Mouse (Mus musculus) liver (tissue): Measurements from ENCODE around the gene Galt.

Experiments
- DNase-seq: peaks from one replicate; pipeline ENCODE4 v3.0.0-alpha.2; 2020; ENCODE audit warnings: mixed read lengths

Galt gene

DNA sequence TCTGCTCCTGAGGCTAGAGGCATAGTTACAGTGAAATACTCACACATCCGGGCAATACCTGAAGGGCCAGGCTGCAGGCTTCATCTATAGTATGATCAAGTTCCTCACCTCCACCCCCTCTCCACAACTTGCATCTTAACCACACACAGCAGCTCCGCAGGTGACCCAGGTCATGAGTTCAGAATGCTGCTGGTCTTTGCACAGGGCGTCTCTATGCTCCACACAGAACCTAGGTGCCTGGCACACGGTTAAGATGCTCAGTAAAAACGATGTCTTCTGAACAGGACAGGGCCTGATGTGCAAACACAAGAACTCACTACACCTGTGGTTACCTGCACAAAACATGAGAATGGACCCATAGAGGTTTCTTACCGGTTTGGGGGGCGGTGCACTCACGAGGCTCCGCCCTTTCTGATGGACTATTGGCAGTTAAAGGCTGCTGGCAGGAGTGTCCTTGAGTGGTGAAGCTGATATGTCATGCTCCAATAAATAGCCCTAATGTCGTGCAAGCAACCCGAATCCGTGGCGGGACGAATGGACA lies at the start of gene Galt:
Gene Galt (plus strand): TSS at position 432 of the 541 bp plus-strand sequence.
- DNase-seq, result peak; percentile 74

DNA sequence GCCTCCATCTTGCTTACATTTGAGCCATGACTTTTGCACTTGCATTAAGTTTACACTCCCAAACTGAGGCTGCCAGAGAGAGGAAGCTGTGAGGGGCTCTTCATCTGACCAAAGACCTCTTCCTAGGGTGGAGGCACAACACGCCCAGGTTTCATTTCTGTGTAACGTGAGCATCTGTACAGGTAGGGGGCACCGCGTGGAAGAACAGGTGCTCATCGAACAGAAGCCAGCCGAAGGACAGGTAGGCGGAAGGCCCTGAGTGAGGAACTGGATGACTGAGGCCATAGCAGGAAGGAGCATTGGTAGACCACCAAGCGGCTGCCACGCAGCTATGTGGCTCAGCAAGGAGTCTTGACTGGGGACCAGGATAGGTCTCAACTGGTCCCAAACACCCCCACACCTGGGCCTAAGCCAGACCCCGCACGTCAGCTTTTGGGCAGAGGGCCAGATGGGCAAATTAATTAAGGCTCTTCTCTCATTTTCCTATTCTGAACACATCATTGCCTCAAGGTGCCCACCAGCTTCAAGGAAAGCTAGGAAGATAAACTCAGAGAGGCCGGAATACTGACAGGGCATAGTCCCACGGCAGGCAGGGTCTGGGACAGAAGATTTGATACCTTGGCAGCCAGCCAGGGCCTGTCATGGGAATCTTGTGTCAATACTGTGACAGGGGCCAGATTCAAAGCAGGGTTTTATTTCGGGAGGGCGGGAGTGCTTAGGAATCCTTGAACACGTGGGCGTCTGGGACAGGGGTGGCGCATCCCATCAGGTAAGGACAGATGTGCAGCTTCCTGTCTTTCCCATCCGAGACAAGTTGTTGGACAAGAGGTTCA lies 48.9 kb upstream of the Galt start:
- DNase-seq, result no peak

DNA sequence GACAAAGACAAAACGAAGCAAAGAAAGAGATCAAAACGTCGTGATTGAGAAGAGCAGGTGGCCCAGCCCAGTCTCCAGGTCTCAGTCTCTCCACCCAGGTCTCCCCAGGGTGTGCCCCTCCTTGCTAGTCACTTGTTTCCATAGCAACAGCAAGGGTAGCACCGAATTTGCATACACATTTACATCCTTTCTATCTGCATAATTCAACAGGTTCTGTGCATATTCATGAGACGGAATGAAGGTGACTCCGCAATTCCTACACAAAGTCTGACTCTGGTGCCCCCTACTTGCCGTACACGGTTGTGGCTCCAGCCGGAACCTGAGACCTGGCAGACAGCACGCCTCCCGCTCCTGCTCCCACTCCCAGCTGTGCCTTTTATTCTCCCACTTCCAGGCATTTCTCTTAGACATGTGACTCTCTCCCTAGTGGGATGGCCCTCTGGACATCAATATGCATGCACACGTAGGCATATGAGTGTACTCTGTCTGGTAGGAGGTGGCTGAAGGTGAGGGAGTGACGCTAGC lies 48.0 kb upstream of the Galt start:
- peak; percentile 57 for DNase-seq

DNA sequence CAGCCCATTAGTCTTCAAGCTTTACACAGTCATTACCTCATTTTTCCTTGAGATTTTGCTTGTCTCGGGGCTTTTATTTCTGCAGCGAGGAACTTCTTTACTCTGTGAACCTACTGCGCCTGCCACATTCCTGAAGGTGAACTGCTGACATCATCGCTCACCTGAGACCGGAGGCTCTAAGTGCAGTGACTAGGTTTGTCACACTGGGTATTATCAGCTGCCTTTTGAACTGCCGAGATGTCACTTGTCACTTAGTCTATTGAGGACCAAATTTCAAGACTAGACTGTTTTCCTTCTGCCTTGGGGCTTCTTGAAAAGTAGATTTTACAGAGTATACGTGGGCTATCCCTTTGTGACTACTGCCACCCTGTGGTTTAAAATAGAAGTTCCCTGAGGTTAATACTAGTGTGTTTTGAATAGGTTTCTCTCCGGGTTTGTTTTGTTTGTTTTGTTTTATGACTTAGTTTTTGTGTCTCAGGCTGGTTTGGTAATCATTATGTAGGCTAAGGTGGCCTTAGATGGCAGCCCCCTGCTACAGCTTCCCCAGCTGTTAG lies 46.8 kb upstream of the Galt start:
- no peak for DNase-seq

DNA sequence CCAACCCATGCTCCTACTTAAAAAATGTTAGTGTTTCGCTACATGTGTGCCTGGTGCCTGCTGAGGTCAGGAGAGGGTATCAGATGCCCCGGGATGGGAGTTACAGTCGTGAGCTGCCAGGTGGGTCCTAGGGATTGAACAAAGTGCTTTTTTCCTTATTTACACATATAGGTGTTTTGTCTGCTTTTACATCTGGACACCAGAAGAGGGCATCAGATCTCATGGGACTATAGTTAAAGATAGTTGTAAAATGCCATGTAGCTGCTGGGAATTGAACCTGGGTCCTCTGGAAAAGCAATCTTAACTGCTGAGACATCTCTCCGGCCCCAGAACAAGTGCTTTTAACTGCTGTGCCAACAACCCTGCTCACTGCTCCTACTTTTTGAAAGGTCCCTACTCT lies 44.8 kb upstream of the Galt start:
- DNase-seq, result no peak

DNA sequence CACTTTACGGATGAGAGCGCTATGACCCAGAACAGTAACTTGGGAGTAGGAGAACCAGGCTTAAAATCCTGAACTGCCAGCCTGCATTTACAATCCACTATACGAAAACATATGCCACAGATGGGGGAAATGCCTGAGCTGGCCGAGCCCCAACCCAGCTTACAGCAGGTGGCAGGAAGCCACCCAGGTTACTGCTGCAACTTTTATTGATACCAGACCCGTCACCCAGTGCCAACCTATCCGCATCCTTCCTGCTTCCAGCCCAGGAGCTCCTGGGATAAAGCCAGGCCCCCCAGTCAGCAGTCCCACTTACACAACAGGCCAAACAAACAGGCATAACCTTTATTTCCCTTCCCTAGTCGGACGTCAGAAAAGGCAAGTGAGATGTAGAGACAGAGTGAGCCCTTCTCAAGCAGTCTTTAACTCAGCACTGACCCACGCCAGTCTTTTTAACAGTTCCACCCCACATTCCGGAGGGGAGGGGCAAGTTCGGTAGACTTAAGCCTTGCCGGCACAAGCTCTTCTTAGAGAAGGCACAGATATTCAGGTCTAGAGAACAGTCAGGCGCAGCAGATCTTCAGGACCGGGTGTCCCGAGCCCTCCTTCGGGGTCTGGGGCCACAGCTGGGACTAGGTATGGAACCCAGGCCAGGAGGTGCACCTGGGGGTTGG lies 43.2 kb upstream of the Galt start:
- no peak for DNase-seq

DNA sequence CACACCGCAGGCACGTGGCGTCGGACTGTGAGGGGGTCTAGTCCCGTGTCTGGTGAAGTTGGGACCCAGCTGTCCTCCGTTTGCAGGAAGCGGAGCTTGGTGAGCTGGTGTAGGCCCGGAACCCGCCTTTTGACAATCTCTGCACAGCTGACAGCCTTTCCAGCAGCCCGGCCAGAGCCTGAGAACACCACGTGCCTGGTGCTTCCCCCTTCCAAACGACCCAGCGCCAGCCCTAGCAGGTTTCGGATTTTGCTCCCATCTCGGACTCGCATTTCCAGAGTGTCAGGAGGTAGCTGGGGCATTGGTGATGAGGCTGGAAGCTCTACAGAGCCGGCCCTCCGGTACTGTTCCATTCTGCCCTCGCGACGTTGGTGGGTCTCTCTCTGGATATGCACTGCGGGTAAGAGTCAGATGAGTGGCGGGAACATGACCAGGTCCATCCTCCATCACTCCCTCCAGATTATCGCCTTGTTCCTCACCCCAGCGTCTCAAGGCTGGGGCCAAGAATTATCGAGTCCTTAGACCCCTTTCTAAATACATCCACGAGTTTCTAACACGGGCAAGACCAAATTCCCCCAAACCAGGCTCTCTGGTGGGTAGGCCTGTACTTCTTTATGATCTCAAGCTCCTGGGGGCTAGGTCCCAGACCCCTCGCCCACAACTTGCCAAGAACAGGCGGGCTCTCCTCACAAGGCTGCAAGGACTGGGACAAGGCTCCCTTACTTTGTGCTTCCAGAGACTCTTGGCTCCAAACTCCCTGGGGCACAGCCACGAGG lies 42.4 kb upstream of the Galt start:
- peak; percentile 23 for DNase-seq

DNA sequence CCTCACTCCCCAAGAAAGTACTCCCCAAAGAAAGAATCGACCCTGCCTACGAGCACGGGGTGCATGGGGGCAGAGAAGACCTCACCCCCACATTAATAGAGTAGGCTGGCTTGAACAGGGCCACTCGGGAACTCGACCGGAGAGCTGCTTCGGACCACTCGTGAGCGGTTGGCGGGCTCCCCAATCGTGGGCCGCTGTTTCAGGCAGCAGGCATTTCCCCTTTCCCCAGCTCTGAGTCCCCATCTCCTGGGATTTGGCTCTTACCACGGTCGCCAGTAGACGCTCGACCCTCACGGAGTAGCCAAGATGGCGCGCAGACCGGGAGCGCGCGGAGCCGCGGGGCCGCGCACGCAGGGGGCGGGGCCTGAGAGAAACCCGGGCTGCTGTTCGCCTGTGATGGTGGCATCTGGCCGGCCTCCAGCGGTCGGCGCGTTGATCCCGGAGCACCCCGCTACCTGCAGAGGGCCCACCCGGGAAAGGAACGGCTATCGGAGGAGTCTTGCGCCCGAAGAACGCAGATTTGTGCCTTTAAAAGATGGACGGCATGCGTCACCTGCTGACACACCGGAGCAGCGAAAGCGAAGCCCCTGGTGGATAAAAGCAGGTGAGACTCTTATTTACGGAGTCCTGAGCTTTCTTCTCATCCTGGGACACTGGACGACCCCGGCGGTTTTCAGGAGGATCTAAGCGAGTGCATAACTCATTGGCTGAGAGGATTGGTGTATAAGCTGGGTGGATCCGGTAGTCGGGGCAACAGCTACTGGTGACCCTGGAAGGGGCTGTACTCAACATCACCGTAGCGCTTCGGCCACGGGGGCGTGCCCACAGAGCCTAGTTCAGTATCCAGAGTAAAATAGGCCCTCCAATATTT lies 41.6 kb upstream of the Galt start, which contains the start of gene Rpp25l:
Gene Rpp25l (minus strand): TSS at position 338 of the 871 bp plus-strand sequence.
- peak; percentile 90 for DNase-seq

DNA sequence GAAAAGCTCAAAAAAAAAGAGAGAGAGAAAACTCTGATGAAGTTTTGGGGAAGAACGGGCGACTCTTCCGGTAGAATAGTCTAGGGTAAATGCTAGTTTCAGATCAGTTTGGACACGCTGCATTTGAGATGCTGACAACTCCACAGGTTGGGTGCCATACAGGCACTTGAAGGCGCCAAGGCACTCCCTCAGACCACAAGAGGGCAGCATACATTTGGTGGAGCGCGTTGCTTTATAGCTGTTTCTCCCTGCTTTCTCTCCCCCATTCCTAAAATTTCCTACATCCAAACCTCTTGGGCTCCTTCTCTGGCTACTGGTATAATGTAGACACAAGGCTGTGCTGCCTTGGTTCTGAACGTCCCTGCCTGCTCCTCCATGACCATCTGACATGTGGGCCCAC lies 40.8 kb upstream of the Galt start:
- peak; percentile 61 for DNase-seq

DNA sequence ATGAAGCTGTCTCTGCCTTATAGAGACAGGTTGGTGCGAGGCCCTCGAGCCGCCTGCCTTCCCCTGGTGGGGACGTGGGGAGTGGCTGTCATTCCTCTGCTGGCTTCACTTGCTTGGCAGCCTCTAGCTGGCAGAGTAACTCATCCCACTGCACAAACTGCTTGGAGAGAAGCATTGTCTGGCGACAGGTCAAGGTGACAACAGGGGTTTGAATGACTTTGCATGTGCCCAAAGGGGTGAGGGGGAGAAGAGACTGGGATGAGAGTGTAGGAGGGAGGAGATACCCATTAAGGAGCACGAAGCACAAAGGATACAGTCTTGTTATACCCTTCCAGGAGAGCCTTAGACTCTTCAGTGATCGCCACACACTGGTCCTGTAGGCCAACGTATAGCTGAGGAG lies 39.9 kb upstream of the Galt start:
- no peak for DNase-seq

DNA sequence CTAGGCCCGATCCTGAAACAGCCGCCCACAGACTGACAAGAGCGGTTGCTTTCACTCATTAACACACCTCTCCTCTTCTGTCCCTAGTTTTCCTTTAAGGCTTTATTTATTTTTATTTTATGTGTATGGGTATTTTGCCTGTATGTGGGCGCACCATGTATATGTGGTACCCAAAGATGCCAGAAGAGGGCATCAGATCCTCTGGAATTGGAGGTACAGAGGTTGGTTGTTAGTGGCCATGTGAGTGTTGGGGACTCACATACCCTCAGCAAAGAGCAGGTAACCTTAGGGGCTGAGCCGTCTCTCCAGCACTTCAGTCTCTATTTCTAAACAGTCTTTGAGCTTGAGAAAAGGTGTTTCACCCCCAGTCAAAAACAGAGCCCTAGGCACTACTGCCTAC lies 39.4 kb upstream of the Galt start:
- no peak for DNase-seq

DNA sequence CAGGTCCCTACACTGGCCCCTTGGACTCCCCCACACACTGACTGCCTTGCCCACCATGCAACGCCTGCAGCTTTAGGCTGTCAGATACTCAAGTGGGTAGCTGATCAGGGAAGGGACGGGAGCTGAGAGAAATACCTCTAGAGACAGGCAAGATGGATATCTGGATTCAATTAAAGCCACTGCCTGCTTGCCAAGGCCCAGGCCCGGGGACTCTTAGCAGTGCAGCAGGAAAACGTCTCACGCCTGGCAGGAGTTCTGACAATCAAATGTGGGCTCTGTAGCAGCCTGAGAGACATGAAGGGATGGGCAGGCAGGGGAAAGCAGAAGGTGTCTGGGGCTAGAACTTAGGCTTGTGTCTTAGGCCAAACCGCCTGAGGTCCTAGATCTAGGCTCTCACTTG lies 38.2 kb upstream of the Galt start:
- DNase-seq, result no peak

DNA sequence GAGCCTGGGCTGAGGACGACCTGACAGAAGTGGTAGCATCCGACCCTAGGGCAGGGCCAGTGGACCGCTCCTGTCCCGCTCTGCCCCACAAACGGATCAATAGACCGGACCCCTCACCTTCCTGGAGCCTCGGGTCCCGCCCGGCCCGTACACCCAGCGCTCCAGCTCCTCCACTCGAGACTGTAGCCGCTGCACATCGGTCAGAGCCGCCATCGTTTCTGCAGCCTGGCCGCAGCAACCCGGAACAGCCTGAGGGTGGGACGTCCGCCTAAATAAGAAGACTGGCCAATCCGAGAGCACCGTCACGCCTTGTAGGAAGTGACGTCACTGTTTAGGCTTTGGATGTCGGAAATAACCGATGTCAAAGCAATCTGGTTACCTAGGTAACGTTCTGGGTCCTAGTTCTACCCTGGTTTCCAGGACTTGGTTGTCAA lies 32.1 kb upstream of the Galt start, which contains the start of gene Dctn3:
Gene Dctn3 (minus strand): TSS at position 253 of the 434 bp plus-strand sequence.
- DNase-seq, result peak; percentile 86

DNA sequence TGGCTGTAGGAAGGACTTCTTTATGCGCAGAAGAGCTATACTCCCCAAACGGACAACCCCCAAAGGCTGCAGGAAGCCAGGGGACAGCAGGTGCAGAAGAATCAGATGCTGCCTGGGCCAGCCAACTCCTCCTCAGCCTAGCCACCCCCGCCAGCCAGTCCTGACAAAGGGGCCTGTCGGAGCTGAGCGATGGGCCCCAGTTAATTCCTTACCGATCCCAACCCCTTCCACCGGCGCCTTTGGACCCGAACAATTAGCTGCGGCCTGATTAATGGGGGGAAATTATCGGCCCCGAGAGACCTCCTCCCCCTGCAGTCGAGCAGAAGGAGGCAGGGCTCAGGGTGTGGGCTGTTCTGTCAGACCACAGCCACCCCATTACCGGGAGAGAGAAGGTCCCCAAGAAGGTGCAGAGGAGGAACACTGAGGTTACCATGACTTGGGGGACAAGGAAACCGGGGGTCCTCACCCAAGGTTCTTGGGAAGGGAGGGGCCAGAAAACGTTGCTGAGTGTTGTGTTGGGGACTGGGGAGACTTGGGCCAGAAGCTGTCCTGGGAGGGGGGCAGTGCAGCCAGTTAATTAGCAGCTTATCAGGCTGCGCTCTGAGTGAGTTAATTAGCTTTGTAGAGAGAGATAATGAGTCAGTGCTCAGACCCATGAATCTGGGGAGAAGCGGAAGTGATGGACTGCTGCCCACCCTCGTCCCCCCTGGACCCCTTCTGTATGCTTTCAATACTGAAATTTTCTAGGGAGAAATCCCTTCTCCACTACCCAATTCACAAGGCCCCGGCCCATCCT lies 28.0 kb upstream of the Galt start:
- DNase-seq, result no peak

DNA sequence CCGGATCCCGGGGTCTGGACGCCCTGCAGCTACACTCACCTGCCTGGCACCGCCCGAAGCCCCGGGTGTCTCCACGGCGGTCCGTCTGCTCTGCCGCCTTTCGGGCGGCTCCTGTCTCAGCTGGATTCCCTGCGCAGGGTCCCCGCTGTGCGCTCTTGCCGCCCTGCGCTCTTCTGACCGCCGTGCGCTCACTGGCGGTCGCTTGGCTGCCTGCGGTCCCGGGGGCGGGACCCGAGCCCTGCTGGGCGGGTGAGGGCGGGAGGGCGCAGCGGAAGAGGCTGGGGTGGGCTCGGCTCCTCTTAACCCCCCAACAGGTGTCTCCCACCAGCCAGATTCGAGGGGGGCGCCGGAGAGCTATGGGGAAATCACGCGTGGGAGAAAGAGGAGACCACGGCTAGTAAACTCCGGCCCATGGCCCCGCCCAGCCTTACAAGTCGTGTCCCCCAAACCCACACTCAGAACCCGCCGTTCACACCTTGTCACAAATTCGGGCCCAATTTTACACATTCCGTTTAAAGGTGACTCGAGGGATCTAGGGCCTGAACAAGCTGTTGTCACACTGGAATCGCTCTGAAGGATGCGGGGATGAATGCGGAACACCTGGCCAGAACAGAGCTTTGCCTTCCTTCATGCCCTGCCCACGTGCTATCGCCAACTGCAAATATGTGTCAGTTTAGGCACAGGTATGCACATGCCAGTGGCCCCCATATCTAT lies 23.8 kb upstream of the Galt start, which contains the start of gene Arid3c:
Gene Arid3c (minus strand): TSS at position 91 of the 714 bp plus-strand sequence.
- DNase-seq, result no peak

DNA sequence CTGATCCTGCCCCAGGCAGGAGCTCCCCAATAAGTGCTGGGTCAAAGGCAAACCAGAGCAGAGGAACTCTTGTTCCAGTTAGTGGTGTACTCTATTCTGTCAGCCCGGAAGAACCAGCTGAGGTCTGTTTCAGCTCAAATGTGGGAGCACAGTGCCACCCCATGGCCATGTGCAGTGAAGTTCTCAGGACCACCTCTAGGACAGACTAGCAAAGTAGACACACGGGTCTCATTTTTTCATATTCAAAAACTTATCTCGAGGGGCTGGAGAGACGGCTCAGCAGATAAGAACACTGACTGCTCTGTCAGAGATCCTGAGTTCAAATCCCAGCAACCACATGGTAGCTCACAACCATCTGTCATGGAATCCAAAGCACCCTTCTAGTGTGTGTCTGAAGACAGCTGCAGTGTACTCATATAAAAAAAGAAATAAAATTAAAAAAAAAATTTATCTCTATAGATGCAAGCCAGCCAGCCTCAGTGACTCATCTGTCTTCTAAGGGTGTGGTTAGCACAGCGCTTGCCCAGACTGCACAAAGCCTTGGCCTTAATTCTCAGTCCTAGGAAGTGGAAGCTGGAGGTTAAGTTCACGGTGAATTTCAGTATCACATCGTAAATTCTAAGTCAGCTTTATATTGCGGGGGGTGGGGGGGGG lies 17.3 kb upstream of the Galt start:
- peak; percentile 54 for DNase-seq

DNA sequence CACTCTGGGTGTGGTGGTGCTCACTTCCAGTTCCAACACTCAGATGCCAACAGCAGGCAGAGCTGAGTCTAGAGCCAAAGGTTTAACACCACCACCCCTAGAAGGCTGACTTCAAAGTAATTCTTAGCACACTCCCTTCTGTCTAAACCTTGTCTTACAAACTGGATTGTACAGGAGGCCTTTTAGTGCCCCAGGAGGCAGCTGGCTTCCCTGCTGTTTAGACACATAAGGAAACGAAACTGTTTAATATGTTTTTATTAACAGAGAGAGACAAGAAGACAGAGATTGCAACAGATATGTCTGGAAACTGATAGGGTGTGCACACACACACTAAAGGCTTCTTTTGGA lies 16.8 kb upstream of the Galt start:
- no peak for DNase-seq

DNA sequence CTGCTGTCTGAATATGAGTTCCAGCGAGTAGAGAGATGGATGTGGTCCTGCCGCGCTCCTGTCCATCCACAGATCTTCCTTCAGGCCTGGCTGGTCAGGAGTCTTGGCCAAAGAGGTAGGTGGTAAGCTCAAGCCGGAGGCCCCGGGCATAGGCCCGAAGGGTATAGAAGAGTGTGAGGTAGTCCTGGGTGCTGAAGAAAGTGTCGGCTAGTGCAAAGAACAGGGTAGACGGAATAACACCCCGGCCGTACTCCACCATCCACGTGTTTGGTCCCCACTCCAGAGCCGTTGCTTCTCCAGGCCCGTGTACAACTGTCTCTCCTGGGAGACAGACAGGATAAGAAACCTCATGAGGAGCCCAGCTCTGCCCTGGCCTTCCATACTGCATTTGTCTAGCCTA lies 15.8 kb upstream of the Galt start:
- DNase-seq, result no peak
